Mouse (Mus musculus): ENCODE measurements at regions not wholly inside any gene's neighbourhood (a gene's known extent, or its start where the extent isn't known, plus 50 kb on each side); places are given as distances from the start of the nearest gene placed in this dataset.

- H3K4me1 ChIP-seq, result no peaks in the 10 kb centered on the region
- no peaks in the 10 kb centered on the region for H3K36me3 ChIP-seq
- WGBS, result 84% methylated on average over 3 of the region's 3 CpGs
- no peaks in the 10 kb centered on the region for H3K9me3 ChIP-seq
- no peak overlapping the region for H3K27ac ChIP-seq
- H3K9ac ChIP-seq, result no peak overlapping the region
- no peak overlapping the region for H3K4me3 ChIP-seq
- H3K27me3 ChIP-seq, result no peaks in the 10 kb centered on the region
- ATAC-seq (ENCODE audit: insufficient number of reproducible peaks, insufficient read depth, low FRiP score, low TSS enrichment), result no peak
- no peak overlapping the region for H3K4me2 ChIP-seq (replicated peaks)
These were observed 220.0 kb downstream of the CK137956 start for GRCm38 (mm10) chr4:127750781-127751180.

DNA sequence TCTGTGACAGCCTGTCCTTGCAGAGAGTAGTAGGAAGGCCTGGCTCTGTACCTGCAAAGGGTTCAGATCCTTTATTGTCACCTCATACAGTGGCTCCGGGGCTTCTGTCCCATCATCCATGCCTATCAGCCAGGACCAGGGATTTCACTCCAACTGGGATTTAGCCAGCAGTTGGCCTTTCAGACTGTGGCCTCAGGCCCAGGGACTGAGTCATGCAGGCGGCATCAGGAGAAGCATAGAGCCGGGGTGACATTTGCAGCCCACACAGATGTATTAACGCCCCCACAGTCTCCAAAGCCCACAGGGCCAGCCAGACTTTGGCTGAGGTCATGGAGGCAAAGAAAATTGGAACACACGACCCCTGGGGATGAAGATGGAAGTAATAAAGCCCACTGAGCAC lies 222.9 kb downstream of the CK137956 start:
- ATAC-seq (ENCODE audit: insufficient number of reproducible peaks, insufficient read depth, low FRiP score, low TSS enrichment), result no peak
- H3K4me1 ChIP-seq, result no peaks in the 10 kb centered on the region
- no peak overlapping the region for H3K9ac ChIP-seq
- 75% methylated on average over 5 of the region's 5 CpGs for WGBS
- H3K9me3 ChIP-seq, result no peaks in the 10 kb centered on the region
- no peak overlapping the region for H3K4me2 ChIP-seq (replicated peaks)
- H3K4me3 ChIP-seq, result no peak overlapping the region
- H3K27me3 ChIP-seq, result no peaks in the 10 kb centered on the region
- H3K36me3 ChIP-seq, result no peaks in the 10 kb centered on the region
- H3K27ac ChIP-seq, result no peak overlapping the region

DNA sequence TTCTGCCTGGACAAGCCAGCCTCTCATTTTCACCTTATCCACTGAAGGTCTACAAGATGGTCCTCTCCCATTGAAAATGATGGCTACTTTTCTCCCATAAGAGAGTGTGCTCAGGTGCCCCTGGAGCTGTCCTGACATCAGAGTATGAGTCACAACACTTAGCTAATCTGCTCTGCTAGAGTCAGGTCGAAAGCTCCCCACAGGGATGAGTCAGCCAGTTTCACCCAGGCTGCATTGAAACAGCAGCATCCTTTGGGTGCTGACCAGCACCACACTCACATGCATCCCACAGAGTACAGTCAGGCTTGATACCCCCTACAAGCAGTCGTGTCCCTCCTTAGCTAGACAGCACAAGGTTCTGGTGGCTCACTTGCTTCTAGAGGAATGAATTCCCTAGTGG lies 234.0 kb downstream of the CK137956 start:
- no peaks in the 10 kb centered on the region for H3K4me1 ChIP-seq
- no peak for ATAC-seq (ENCODE audit: insufficient number of reproducible peaks, insufficient read depth, low FRiP score, low TSS enrichment)
- 73% methylated on average over 2 of the region's 2 CpGs for WGBS
- H3K27ac ChIP-seq, result no peak overlapping the region
- H3K4me3 ChIP-seq, result no peak overlapping the region
- no peaks in the 10 kb centered on the region for H3K27me3 ChIP-seq
- H3K9me3 ChIP-seq, result no peaks in the 10 kb centered on the region
- no peak overlapping the region for H3K9ac ChIP-seq
- no peaks in the 10 kb centered on the region for H3K36me3 ChIP-seq
- H3K4me2 ChIP-seq (replicated peaks), result no peak overlapping the region

DNA sequence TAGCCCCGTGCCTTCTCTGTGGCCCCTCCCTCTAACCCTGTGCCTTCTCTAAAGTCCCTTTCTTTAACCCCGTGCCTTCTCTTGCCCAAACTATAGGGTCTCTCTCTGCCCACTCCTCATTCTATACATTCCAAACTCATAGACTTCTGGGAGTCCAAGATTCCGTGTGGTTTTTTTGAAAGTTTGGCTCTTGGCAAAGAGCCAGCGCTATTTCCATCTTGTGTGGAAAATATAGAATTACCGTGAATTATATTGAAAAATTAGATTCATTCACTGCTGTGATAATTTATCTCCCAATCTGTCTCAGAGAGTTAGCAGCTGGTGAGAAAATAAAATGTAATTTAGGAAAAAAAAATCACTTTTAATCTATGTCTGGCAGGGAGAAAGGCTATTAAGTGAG lies 234.6 kb downstream of the CK137956 start:
- H3K4me1 ChIP-seq, result no peaks in the 10 kb centered on the region
- H3K4me3 ChIP-seq, result no peak overlapping the region
- no peak overlapping the region for H3K4me2 ChIP-seq (replicated peaks)
- no peak overlapping the region for H3K9ac ChIP-seq
- H3K27ac ChIP-seq, result no peak overlapping the region
- 52% methylated on average over 5 of the region's 5 CpGs for WGBS
- no peaks in the 10 kb centered on the region for H3K27me3 ChIP-seq
- ATAC-seq (ENCODE audit: insufficient number of reproducible peaks, insufficient read depth, low FRiP score, low TSS enrichment), result no peak
- H3K36me3 ChIP-seq, result no peaks in the 10 kb centered on the region
- H3K9me3 ChIP-seq, result no peaks in the 10 kb centered on the region

DNA sequence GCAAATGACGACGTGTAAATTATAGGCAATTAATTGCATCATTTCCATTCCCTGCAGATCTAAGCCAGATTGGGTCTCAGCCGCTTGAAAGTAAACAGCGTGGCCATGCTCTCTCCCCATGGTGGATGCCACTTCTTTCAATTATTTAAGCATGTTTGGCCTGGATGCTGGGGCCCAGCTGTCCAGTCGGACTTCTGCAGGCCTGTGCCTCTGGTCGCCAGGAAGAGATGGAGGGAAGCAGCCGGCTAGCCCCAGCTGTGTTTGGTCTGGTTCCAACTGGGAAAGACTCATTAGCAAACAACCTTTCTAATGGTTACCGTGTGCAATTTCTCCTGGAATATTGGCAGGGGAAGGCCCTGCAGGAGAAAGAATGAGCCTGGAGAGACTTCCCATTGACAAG lies 236.1 kb downstream of the CK137956 start:
- no peaks in the 10 kb centered on the region for H3K4me1 ChIP-seq
- no peaks in the 10 kb centered on the region for H3K27me3 ChIP-seq
- ATAC-seq (ENCODE audit: insufficient number of reproducible peaks, insufficient read depth, low FRiP score, low TSS enrichment), result no peak
- H3K36me3 ChIP-seq, result no peaks in the 10 kb centered on the region
- H3K27ac ChIP-seq, result no peak overlapping the region
- H3K4me3 ChIP-seq, result no peak overlapping the region
- H3K9ac ChIP-seq, result no peak overlapping the region
- 39% methylated on average over 8 of the region's 8 CpGs for WGBS
- H3K9me3 ChIP-seq, result no peaks in the 10 kb centered on the region
- H3K4me2 ChIP-seq (replicated peaks), result no peak overlapping the region

GRCm38 (mm10) chr4:127718661-127719060 lies 252.1 kb downstream of the CK137956 start:
- ATAC-seq (ENCODE audit: insufficient number of reproducible peaks, insufficient read depth, low FRiP score, low TSS enrichment), result no peak

GRCm38 (mm10) chr4:127712274-127712673 lies 258.5 kb downstream of the CK137956 start:
- Histone ChIP-seq H3K27ac (no peak overlapping the region), H3K9ac (no peak overlapping the region), H3K36me3 (no peaks in the 10 kb centered on the region), H3K9me3 (no peaks in the 10 kb centered on the region), H3K4me3 (no peak overlapping the region), H3K4me2 (replicated peaks) (no peak overlapping the region), H3K4me1 (no peaks in the 10 kb centered on the region; the same call in 1 of the 2 replicates), H3K27me3 (no peaks in the 10 kb centered on the region)
- no peak for ATAC-seq (ENCODE audit: insufficient number of reproducible peaks, insufficient read depth, low FRiP score, low TSS enrichment)
- WGBS, result 92% methylated on average over 10 of the region's 10 CpGs

More at GRCm38 (mm10) chr4:127718661-127719060, 252.1 kb downstream of the CK137956 start:
- Histone ChIP-seq H3K27me3 (no peaks in the 10 kb centered on the region), H3K36me3 (no peaks in the 10 kb centered on the region), H3K4me1 (no peaks in the 10 kb centered on the region), H3K4me3 (no peak overlapping the region), H3K9me3 (no peaks in the 10 kb centered on the region), H3K27ac (no peak overlapping the region), H3K9ac (no peak overlapping the region), H3K4me2 (replicated peaks) (no peak overlapping the region)
- 79% methylated on average over 5 of the region's 5 CpGs for WGBS

GRCm38 (mm10) chr4:127710816-127711215 lies 259.9 kb downstream of the CK137956 start:
- Histone ChIP-seq H3K4me2 (replicated peaks) (no peak overlapping the region), H3K27me3 (no peaks in the 10 kb centered on the region), H3K4me1 (no peaks in the 10 kb centered on the region; the same call in 1 of the 2 replicates), H3K4me3 (no peak overlapping the region), H3K27ac (no peak overlapping the region), H3K9ac (no peak overlapping the region), H3K9me3 (no peaks in the 10 kb centered on the region), H3K36me3 (no peaks in the 10 kb centered on the region)
- ATAC-seq (ENCODE audit: insufficient number of reproducible peaks, insufficient read depth, low FRiP score, low TSS enrichment), result no peak
- 63% methylated on average over 4 of the region's 4 CpGs for WGBS

- Histone ChIP-seq H3K36me3 (no peaks in the 10 kb centered on the region), H3K4me2 (replicated peaks) (no peak overlapping the region)
- no peak for ATAC-seq (ENCODE audit: insufficient number of reproducible peaks, insufficient read depth, low FRiP score, low TSS enrichment)
These were observed 261.0 kb downstream of the CK137956 start for GRCm38 (mm10) chr4:127709746-127710145.

GRCm38 (mm10) chr4:127708186-127708585 lies 262.6 kb downstream of the CK137956 start:
- Histone ChIP-seq H3K27me3 (no peaks in the 10 kb centered on the region), H3K9ac (no peak overlapping the region), H3K4me1 (no peaks in the 10 kb centered on the region; the same call in 1 of the 2 replicates), H3K27ac (no peak overlapping the region), H3K36me3 (no peaks in the 10 kb centered on the region), H3K9me3 (no peaks in the 10 kb centered on the region), H3K4me3 (no peak overlapping the region), H3K4me2 (replicated peaks) (no peak overlapping the region)
- no peak for ATAC-seq (ENCODE audit: insufficient number of reproducible peaks, insufficient read depth, low FRiP score, low TSS enrichment)
- 80% methylated on average over 3 of the region's 3 CpGs for WGBS

More at GRCm38 (mm10) chr4:127709746-127710145, 261.0 kb downstream of the CK137956 start:
- Histone ChIP-seq H3K4me1 (no peaks in the 10 kb centered on the region; the same call in 1 of the 2 replicates), H3K9me3 (no peaks in the 10 kb centered on the region), H3K27ac (no peak overlapping the region), H3K27me3 (no peaks in the 10 kb centered on the region), H3K9ac (no peak overlapping the region), H3K4me3 (no peak overlapping the region)
- 81% methylated on average over 6 of the region's 6 CpGs for WGBS

DNA sequence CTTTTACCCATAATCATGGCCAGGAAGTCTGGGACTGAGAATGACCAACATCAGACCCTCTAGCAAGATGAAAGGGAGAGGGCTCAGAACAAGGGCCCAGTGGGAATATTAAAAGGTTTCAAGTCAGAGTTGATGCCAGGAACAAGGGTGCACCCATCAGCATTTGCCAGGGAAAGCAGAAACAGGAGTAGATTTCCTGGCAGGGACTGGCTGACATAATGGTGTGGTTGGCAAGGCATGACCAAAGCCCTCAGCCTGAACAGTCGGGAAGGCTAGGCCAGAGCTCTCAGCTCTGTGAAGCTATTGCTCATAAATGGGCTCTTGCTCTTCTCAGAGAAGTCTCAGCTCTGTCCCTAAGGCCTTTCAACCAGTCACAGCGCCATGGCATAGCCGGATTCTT lies 263.6 kb downstream of the CK137956 start:
- whole genome bisulfite sequencing, result 91% methylated on average over 3 of the region's 3 CpGs
- Histone ChIP-seq H3K9me3 (no peaks in the 10 kb centered on the region), H3K4me2 (replicated peaks) (no peak overlapping the region), H3K27ac (no peak overlapping the region), H3K4me3 (no peak overlapping the region), H3K27me3 (no peaks in the 10 kb centered on the region), H3K4me1 (no peaks in the 10 kb centered on the region; the same call in 1 of the 2 replicates), H3K36me3 (no peaks in the 10 kb centered on the region), H3K9ac (no peak overlapping the region)
- no peak for ATAC-seq (ENCODE audit: insufficient number of reproducible peaks, insufficient read depth, low FRiP score, low TSS enrichment)

DNA sequence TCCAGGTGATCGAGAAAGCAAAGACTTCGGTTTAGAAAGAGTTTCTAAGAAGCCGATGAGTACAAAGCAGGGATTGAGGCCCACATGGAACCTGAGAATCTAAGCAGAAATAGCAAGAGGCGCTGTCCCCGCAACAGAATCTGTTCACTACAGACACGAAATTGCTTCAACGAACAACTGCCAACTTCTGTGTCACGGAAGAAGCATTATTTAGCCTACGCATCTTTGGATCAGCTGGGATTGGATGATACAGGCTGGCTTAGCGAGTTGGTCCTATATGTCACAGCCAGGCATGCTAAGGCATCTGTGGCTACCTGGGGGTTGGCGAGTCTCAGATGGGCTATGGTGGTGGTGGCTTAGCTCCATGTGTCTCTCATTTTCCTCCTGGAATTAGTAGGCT lies 269.1 kb downstream of the CK137956 start:
- no peak overlapping the region for H3K27ac ChIP-seq
- no peak for ATAC-seq (ENCODE audit: insufficient number of reproducible peaks, insufficient read depth, low FRiP score, low TSS enrichment)
- WGBS, result 91% methylated on average over 11 of the region's 11 CpGs

DNA sequence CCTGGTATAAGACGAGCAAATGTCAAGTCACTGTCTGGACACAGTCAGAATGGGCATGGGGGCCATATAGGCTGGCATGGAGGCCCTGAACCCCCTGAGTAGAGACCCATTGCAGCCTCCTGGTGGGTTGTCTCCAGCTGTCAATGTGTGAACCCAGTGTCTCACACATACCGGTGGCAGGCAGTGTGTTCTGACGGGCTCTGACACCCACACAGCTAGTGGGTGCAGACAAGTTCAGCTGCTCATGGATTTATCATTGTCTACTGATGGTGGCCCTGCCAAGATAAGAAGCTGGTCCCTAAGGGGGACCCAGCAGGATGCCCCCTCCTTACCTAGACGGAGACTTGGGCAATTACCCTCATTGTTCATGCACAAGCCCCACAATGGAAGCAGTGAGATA lies 280.8 kb downstream of the CK137956 start:
- H3K36me3 ChIP-seq, result no peaks in the 10 kb centered on the region
- ATAC-seq (ENCODE audit: insufficient number of reproducible peaks, insufficient read depth, low FRiP score, low TSS enrichment), result no peak
- no peaks in the 10 kb centered on the region for H3K9me3 ChIP-seq
- H3K27ac ChIP-seq, result no peak overlapping the region
- no peaks in the 10 kb centered on the region for H3K4me1 ChIP-seq
- H3K4me2 ChIP-seq (replicated peaks), result no peak overlapping the region
- H3K4me3 ChIP-seq, result no peak overlapping the region
- H3K27me3 ChIP-seq, result no peaks in the 10 kb centered on the region
- WGBS, result 63% methylated on average over 4 of the region's 4 CpGs
- no peak overlapping the region for H3K9ac ChIP-seq

More for the DNA sequence above, 269.1 kb downstream of the CK137956 start:
- no peak overlapping the region for H3K4me3 ChIP-seq
- H3K9me3 ChIP-seq, result no peaks in the 10 kb centered on the region
- H3K9ac ChIP-seq, result no peak overlapping the region
- no peaks in the 10 kb centered on the region for H3K27me3 ChIP-seq
- H3K4me2 ChIP-seq (replicated peaks), result no peak overlapping the region
- no peaks in the 10 kb centered on the region for H3K4me1 ChIP-seq
- no peaks in the 10 kb centered on the region for H3K36me3 ChIP-seq

Data from embryonic facial prominence, embryonic 12.5 days (tissue).